Mouse (Mus musculus) T-helper 1 cell (primary cell): ENCODE data around the gene Myh3.

ENCODE experiments used
- in situ Hi-C: fragments of 300-600 bp; cut with MboI, MseI; formaldehyde crosslinking; loops from one replicate; pipeline ENCODE4 v1.15.1; 2025; ENCODE audit warnings: high pct_unique_total_duplicates

Gene Myh3

GRCm38 (mm10) chr11:67141031-67141430 lies 62.9 kb downstream of the Myh3 start:
- in situ Hi-C loops: no loop called here

GRCm38 (mm10) chr11:67142047-67142446 lies 63.9 kb downstream of the Myh3 start:
- in situ Hi-C loops: no loop called here

- in situ Hi-C loops: no loop called here
These were observed 65.0 kb downstream of the Myh3 start for GRCm38 (mm10) chr11:67143065-67143464.

- in situ Hi-C loops: no loop called here
These were observed 65.9 kb downstream of the Myh3 start for GRCm38 (mm10) chr11:67143863-67144498.

- in situ Hi-C loops: no loop called here
These were observed 66.6 kb downstream of the Myh3 start for GRCm38 (mm10) chr11:67144559-67145265.

GRCm38 (mm10) chr11:67145482-67146408 lies 67.6 kb downstream of the Myh3 start:
- in situ Hi-C loops: no loop called here

GRCm38 (mm10) chr11:67146409-67147282 lies 68.5 kb downstream of the Myh3 start:
- in situ Hi-C loops: no loop called here

- in situ Hi-C loops: no loop called here
These were observed 69.3 kb downstream of the Myh3 start for GRCm38 (mm10) chr11:67147283-67147921.

GRCm38 (mm10) chr11:67148286-67149012 lies 70.3 kb downstream of the Myh3 start:
- in situ Hi-C loops: no loop called here

- in situ Hi-C loops: no loop called here
These were observed 72.1 kb downstream of the Myh3 start for GRCm38 (mm10) chr11:67150237-67150636.

GRCm38 (mm10) chr11:67151159-67151558 lies 73.1 kb downstream of the Myh3 start:
- in situ Hi-C loops: no loop called here
